9 mouse cellular contexts compared by ENCODE assay signal in the genomic region with DNA sequence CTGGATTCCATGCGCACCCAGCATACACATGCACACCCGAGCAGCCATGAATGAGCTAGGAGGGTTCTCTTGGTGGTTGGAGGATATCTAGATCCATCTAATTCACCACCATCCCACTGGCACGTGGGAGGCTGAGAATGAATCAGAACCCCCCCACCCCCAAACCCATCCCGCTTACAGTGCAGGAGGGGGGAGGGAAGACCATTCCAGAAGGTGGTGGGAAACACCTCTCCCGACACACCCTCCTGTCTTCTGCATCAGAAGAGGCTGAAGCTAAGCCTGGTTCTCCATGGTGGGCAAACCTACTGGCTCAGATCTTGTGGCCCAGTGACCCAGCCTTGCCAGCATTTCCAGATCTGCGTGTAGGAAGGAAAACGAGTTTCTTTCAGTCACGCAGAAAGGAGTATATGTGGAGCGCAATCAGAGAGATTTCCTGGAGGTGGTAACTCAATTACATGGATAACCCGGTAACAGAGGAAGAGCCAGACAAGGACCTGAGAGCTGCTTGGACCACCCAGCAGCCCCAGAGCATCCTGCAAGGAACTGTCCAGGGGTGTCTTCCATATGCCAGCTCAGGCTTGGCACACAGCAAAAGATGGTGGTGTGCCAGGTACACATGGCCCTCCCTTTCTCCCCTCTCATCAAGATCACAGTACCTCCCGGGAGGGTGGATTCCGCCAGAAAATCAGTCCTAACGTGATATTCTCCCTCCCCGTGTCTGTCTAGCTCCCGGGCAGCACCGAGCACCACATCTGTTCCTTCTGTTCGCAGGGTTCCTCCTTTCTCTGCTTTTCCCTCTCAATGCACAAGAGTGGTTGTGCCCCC. TPM values are rescaled to one million over a fixed set of nuclear protein-coding genes. Genes with fewer than 3 reads are reported as not detected.
DNase-seq lines count a peak whose midpoint lies in the region; ATAC-seq and TF ChIP-seq lines count a peak whose summit lies in the region.
"Had no signal": no experiment of that assay in that cellular context is flagged by ENCODE, and none has a peak within 500 bp of the region (broad histone marks: within the 10 kb centered on the region; RNA-seq: fewer than 3 reads in every experiment).

No protein-coding gene starts in this region.

- H3K9ac ChIP-seq in lung, embryonic 16.5 days (ENCODE audit: low read length), result peak overlapping the region; percentile 44; the same call in 1 of the 2 replicates
- peak overlapping the region; percentile 89 for H3K9ac ChIP-seq in hindbrain, postnatal 0 days (replicated peaks; ENCODE audit: low read length)
- peak overlapping the region; percentile 91 for H3K9ac ChIP-seq in neural tube, embryonic 15.5 days (replicated peaks)

- H3K27ac ChIP-seq in lung, embryonic 16.5 days (ENCODE audit: low read length), result peak overlapping the region; percentile 90
- H3K27ac ChIP-seq in forebrain, embryonic 10.5 days, result peak overlapping the region; percentile 85; the same call in 1 of the 2 replicates
- H3K27ac ChIP-seq in hindbrain, postnatal 0 days, result peak overlapping the region; percentile 95
- H3K27ac ChIP-seq in neural tube, embryonic 15.5 days (replicated peaks), result peak overlapping the region; percentile 97

- TF ChIP-seq CTCF in hindbrain, postnatal 0 days (IDR thresholded peaks at IDR 0.05; ENCODE audit: low read depth), result no peak

- no peaks in the 10 kb centered on the region for H3K36me3 ChIP-seq in lung, embryonic 16.5 days (ENCODE audit: control insufficient read depth, insufficient read depth, low read length)
- no peaks in the 10 kb centered on the region for H3K36me3 ChIP-seq in forebrain, embryonic 10.5 days (replicated peaks)
- no peaks in the 10 kb centered on the region for H3K36me3 ChIP-seq in hindbrain, postnatal 0 days (ENCODE audit: insufficient read depth, low read length)
- H3K36me3 ChIP-seq in neural tube, embryonic 15.5 days, result no peaks in the 10 kb centered on the region

- no peak for ATAC-seq in lung, embryonic 16.5 days (ENCODE audit: low read depth)
- ATAC-seq in hindbrain, postnatal 0 days, result no peak
- no peak for ATAC-seq in neural tube, embryonic 15.5 days (ENCODE audit: low FRiP score)

- peak overlapping the region; percentile 98 for H3K4me2 ChIP-seq in lung, embryonic 16.5 days (ENCODE audit: low read depth, low read length)
- H3K4me2 ChIP-seq in hindbrain, postnatal 0 days (ENCODE audit: low read depth, low read length), result peak overlapping the region; percentile 86
- peak overlapping the region; percentile 82 for H3K4me2 ChIP-seq in neural tube, embryonic 15.5 days

- peak overlapping the region; percentile 84 for H3K4me3 ChIP-seq in lung, embryonic 16.5 days (ENCODE audit: low read length)
- H3K4me3 ChIP-seq in forebrain, embryonic 10.5 days, result peak overlapping the region; percentile 71; the same call in 1 of the 2 replicates
- H3K4me3 ChIP-seq in hindbrain, postnatal 0 days (ENCODE audit: low read length), result peak overlapping the region; percentile 76
- peak overlapping the region; percentile 85 for H3K4me3 ChIP-seq in neural tube, embryonic 15.5 days (replicated peaks)

- H3K27me3 ChIP-seq in lung, embryonic 16.5 days (ENCODE audit: control insufficient read depth, insufficient read depth, low read depth, low read length), result peaks cover 50% of the 10 kb centered on the region
- peaks cover 100% of the 10 kb centered on the region for H3K27me3 ChIP-seq in forebrain, embryonic 10.5 days (ENCODE audit: poor library complexity, severe bottlenecking)
- no peaks in the 10 kb centered on the region for H3K27me3 ChIP-seq in hindbrain, postnatal 0 days (ENCODE audit: insufficient read depth, low read length)
- H3K27me3 ChIP-seq in neural tube, embryonic 15.5 days (replicated peaks), result no peaks in the 10 kb centered on the region

- peaks cover 16% of the 10 kb centered on the region for H3K4me1 ChIP-seq in lung, embryonic 16.5 days (replicated peaks; ENCODE audit: control insufficient read depth, insufficient read depth, low read length)
- peaks cover 62% of the 10 kb centered on the region for H3K4me1 ChIP-seq in forebrain, embryonic 10.5 days
- peaks cover 20% of the 10 kb centered on the region for H3K4me1 ChIP-seq in hindbrain, postnatal 0 days (ENCODE audit: insufficient read depth, low read length)
- peaks cover 88% of the 10 kb centered on the region for H3K4me1 ChIP-seq in neural tube, embryonic 15.5 days

- no peak for DNase-seq in lung, adult 18-20 months
- DNase-seq in forebrain, embryonic 10.5 days (ENCODE audit: extremely low spot score, low spot score), result no peak
- peak; percentile 50 for DNase-seq in hindbrain, postnatal 0 days (ENCODE audit: low spot score)
- DNase-seq in adrenal gland, adult 2 months, result no peak
- no peak for DNase-seq in spleen, postnatal 4 days (ENCODE audit: low spot score in 2 of 2)
- DNase-seq in layer of hippocampus, postnatal 36 days, result no peak

- WGBS in lung, embryonic 16.5 days, result 72% methylated on average over 17 of the region's 17 CpGs
- 85% methylated on average over 17 of the region's 17 CpGs for WGBS in forebrain, embryonic 10.5 days
- 40% methylated on average over 17 of the region's 17 CpGs for WGBS in hindbrain, postnatal 0 days
- WGBS in neural tube, embryonic 15.5 days, result 48% methylated on average over 17 of the region's 17 CpGs

- H3K9me3 ChIP-seq in lung, embryonic 16.5 days (ENCODE audit: control insufficient read depth, low read length), result no peaks in the 10 kb centered on the region
- H3K9me3 ChIP-seq in forebrain, embryonic 10.5 days, result no peaks in the 10 kb centered on the region
- no peaks in the 10 kb centered on the region for H3K9me3 ChIP-seq in hindbrain, postnatal 0 days (ENCODE audit: low read length)
- H3K9me3 ChIP-seq in neural tube, embryonic 15.5 days (replicated peaks), result no peaks in the 10 kb centered on the region

RNA-seq across cellular contexts. Expression of a gene that starts 23.1 kb away (rescaled TPM):
- polyA plus RNA-seq in lung, embryonic 16.5 days (2015; fragmentation: Nextera tagmentation; extraction: Ambion mirVana), result 5.8 and 6.8 TPM in 2 replicates
- polyA plus RNA-seq in forebrain, embryonic 10.5 days (2016; fragmentation: Nextera tagmentation; extraction: Ambion mirVana), result 1.6 and 2.4 TPM in 2 replicates
- total RNA-seq in hindbrain, postnatal 0 days (2014; rRNA removed), result 9.2 and 10.0 TPM in 2 replicates
- 12.4 and 12.6 TPM in 2 replicates for polyA plus RNA-seq in hindbrain, postnatal 0 days (2015; fragmentation: Nextera tagmentation; extraction: Ambion mirVana)
- 14.4 and 16.8 TPM in 2 replicates for polyA plus RNA-seq in neural tube, embryonic 15.5 days (2015; fragmentation: Nextera tagmentation; extraction: Ambion mirVana)
- total RNA-seq in adrenal gland, adult 2 months (2021), result 10 to 100 TPM; 13.9 to 16.2 TPM
- 19.3 and 20.3 TPM in 2 replicates for polyA plus RNA-seq in adrenal gland, adult 2 months (2012; rRNA removed)
- total RNA-seq in layer of hippocampus, postnatal 36 days (2021), result 10 to 100 TPM; 47.2 to 50.2 TPM

RNA-seq across cellular contexts. Expression of a gene that starts 53.3 kb away (rescaled TPM):
- polyA plus RNA-seq in lung, embryonic 16.5 days (2015; fragmentation: Nextera tagmentation; extraction: Ambion mirVana), result not detected in 2 replicates
- not detected in 2 replicates for polyA plus RNA-seq in forebrain, embryonic 10.5 days (2016; fragmentation: Nextera tagmentation; extraction: Ambion mirVana)
- not detected in 2 replicates for total RNA-seq in hindbrain, postnatal 0 days (2014; rRNA removed)
- not detected in 2 replicates for polyA plus RNA-seq in hindbrain, postnatal 0 days (2015; fragmentation: Nextera tagmentation; extraction: Ambion mirVana)
- polyA plus RNA-seq in neural tube, embryonic 15.5 days (2015; fragmentation: Nextera tagmentation; extraction: Ambion mirVana), result 0.14 TPM in 1 of 2 replicates, not detected in the other
- not detected for total RNA-seq in adrenal gland, adult 2 months (2021)
- polyA plus RNA-seq in adrenal gland, adult 2 months (2012; rRNA removed), result not detected in 2 replicates
- under 1 TPM in 1 of 2 experiments, not detected in 1; 0.35 TPM for total RNA-seq in layer of hippocampus, postnatal 36 days (2021)
- polyA plus RNA-seq: gonadal fat pad, adult 2 months had no signal
